Mouse (Mus musculus) embryonic facial prominence, embryonic 12.5 days (tissue): ENCODE measurements around the gene Olfr576. TPM values are rescaled to one million over a fixed set of nuclear protein-coding genes. Genes with fewer than 3 reads are reported as not detected.
A peak's percentile ranks its signal among the peaks of the same experiment; 100 is the strongest.

Source experiments
- ATAC-seq: fragments of 200-750 bp; cut with Nextera tagmentation; 2 replicates; pipeline ENCODE4 v1.8.0; 2017; ENCODE audit not compliant: insufficient number of reproducible peaks, insufficient read depth, low FRiP score, low TSS enrichment
- H3K27ac ChIP-seq: fragments of 300-500 bp; sonication (generic); 2 replicates; pipeline ENCODE4 v1.5.1; 2016; ENCODE audit warnings: mild to moderate bottlenecking
- H3K27me3 ChIP-seq: fragments of 300-500 bp; sonication (generic); 2 replicates; pipeline ENCODE4 v1.6.1; 2016; ENCODE audit warnings: mild to moderate bottlenecking, moderate library complexity
- H3K36me3 ChIP-seq: fragments of 300-500 bp; sonication (generic); 2 replicates; pipeline ENCODE4 v1.6.1; 2016; ENCODE audit warnings: mild to moderate bottlenecking
- H3K4me1 ChIP-seq: fragments of 300-500 bp; sonication (generic); 2 replicates; pipeline ENCODE4 v1.6.1; 2016
- H3K4me2 ChIP-seq: fragments of 300-500 bp; sonication (generic); replicated peaks from 2 replicates; pipeline ENCODE4 v1.6.1; 2016; ENCODE audit warnings: mild to moderate bottlenecking, moderate library complexity
- H3K4me3 ChIP-seq: fragments of 300-500 bp; sonication (generic); 2 replicates; pipeline ENCODE4 v1.5.1; 2016; ENCODE audit warnings: mild to moderate bottlenecking
- H3K9ac ChIP-seq: fragments of 300-500 bp; sonication (generic); 2 replicates; pipeline ENCODE4 v1.6.1; 2016; ENCODE audit warnings: mild to moderate bottlenecking, moderate library complexity
- H3K9me3 ChIP-seq: fragments of 300-500 bp; sonication (generic); 2 replicates; pipeline ENCODE4 v1.6.1; 2016; ENCODE audit warnings: mild to moderate bottlenecking, moderate library complexity
- WGBS: fragments of 180-500 bp; shearing (Covaris S2); methylation state at CpG from one replicate; pipeline ENCODE4 v1.1.7; 2016; 5-methylcytosine and 5-hydroxymethylcytosine counted together
- polyA plus RNA-seq: library from polyadenylated mRNA; unstranded; fragments of >200 nt; fragmentation: Nextera tagmentation; extraction: Ambion mirVana; gene quantifications from 2 replicates; pipeline ENCODE4 v1.2.1, GENCODE M21; 2016

Olfr576 gene
- polyA plus RNA-seq: not detected in 2 replicates

GRCm38 (mm10) chr7:102962360-102962759 lies at the start of gene Olfr576:
Gene Olfr576 (plus strand): TSS chr7:102962660.
- H3K4me2 ChIP-seq: no peak within 1 kb of the TSS
- no peaks in the 10 kb centered on the region for H3K4me1 ChIP-seq
- H3K9ac ChIP-seq: no peak within 1 kb of the TSS
- no peak for ATAC-seq
- H3K9me3 ChIP-seq: no peaks in the 10 kb centered on the region
- no peak within 1 kb of the TSS for H3K27ac ChIP-seq
- no peaks in the 10 kb centered on the region for H3K36me3 ChIP-seq
- no peak within 1 kb of the TSS for H3K4me3 ChIP-seq
- no peaks in the 10 kb centered on the region for H3K27me3 ChIP-seq
- WGBS: 38% methylated on average over 2 of the region's 2 CpGs

- H3K27ac ChIP-seq: no peak overlapping the region
- 27% methylated on average over 1 of the region's 1 CpGs for WGBS
- no peak overlapping the region for H3K9ac ChIP-seq
- H3K4me2 ChIP-seq: no peak overlapping the region
- ATAC-seq: no peak
- H3K4me1 ChIP-seq: no peaks in the 10 kb centered on the region
- H3K9me3 ChIP-seq: no peaks in the 10 kb centered on the region
- H3K27me3 ChIP-seq: no peaks in the 10 kb centered on the region
- H3K4me3 ChIP-seq: no peak overlapping the region
- no peaks in the 10 kb centered on the region for H3K36me3 ChIP-seq
Observed at GRCm38 (mm10) chr7:102915261-102915660, 47.2 kb upstream of the Olfr576 start.

GRCm38 (mm10) chr7:102916405-102916804 lies 46.1 kb upstream of the Olfr576 start:
- Histone ChIP-seq H3K27me3 (no peaks in the 10 kb centered on the region), H3K9me3 (no peaks in the 10 kb centered on the region), H3K27ac (no peak overlapping the region), H3K4me3 (no peak overlapping the region), H3K4me1 (no peaks in the 10 kb centered on the region), H3K9ac (no peak overlapping the region), H3K36me3 (no peaks in the 10 kb centered on the region), H3K4me2 (no peak overlapping the region)
- ATAC-seq: no peak
- WGBS: 63% methylated on average over 5 of the region's 5 CpGs

GRCm38 (mm10) chr7:102917032-102917875 lies 45.2 kb upstream of the Olfr576 start, which contains the start of gene Olfr571:
Gene Olfr571 (minus strand): TSS chr7:102917536.
- H3K36me3 ChIP-seq: no peaks in the 10 kb centered on the region
- WGBS: 65% methylated on average over 4 of the region's 4 CpGs
- ATAC-seq: peak; percentile 56; the same call in 1 of the 2 replicates

GRCm38 (mm10) chr7:102919632-102920031 lies 42.8 kb upstream of the Olfr576 start:
- Histone ChIP-seq H3K27ac (no peak overlapping the region), H3K4me3 (no peak overlapping the region), H3K36me3 (no peaks in the 10 kb centered on the region), H3K9ac (no peak overlapping the region), H3K4me2 (no peak overlapping the region), H3K9me3 (no peaks in the 10 kb centered on the region), H3K4me1 (no peaks in the 10 kb centered on the region), H3K27me3 (no peaks in the 10 kb centered on the region)
- no peak for ATAC-seq
- 22% methylated on average over 1 of the region's 1 CpGs for WGBS

More at GRCm38 (mm10) chr7:102917032-102917875, 45.2 kb upstream of the Olfr576 start, which contains the start of gene Olfr571:
- Histone ChIP-seq H3K9me3 (no peaks in the 10 kb centered on the region), H3K4me3 (no peak within 1 kb of the TSS), H3K27ac (no peak within 1 kb of the TSS), H3K27me3 (no peaks in the 10 kb centered on the region), H3K4me1 (no peaks in the 10 kb centered on the region), H3K4me2 (no peak within 1 kb of the TSS), H3K9ac (no peak within 1 kb of the TSS)

- no peak within 1 kb of the TSS for H3K4me3 ChIP-seq
- 61% methylated on average over 1 of the region's 1 CpGs for WGBS
- no peak for ATAC-seq
Observed at GRCm38 (mm10) chr7:102924109-102924508, 38.4 kb upstream of the Olfr576 start, which contains the start of gene Olfr572. Gene Olfr572 (plus strand): TSS chr7:102924409.

GRCm38 (mm10) chr7:102927105-102927504 lies 35.4 kb upstream of the Olfr576 start:
- no peak overlapping the region for H3K27ac ChIP-seq
- no peak overlapping the region for H3K4me2 ChIP-seq
- 78% methylated on average over 3 of the region's 3 CpGs for WGBS
- no peaks in the 10 kb centered on the region for H3K9me3 ChIP-seq
- no peaks in the 10 kb centered on the region for H3K4me1 ChIP-seq
- no peak overlapping the region for H3K9ac ChIP-seq
- H3K27me3 ChIP-seq: no peaks in the 10 kb centered on the region
- no peaks in the 10 kb centered on the region for H3K36me3 ChIP-seq
- no peak for ATAC-seq
- no peak overlapping the region for H3K4me3 ChIP-seq

More at GRCm38 (mm10) chr7:102924109-102924508, 38.4 kb upstream of the Olfr576 start, which contains the start of gene Olfr572:
- Histone ChIP-seq H3K9ac (no peak within 1 kb of the TSS), H3K4me2 (no peak within 1 kb of the TSS), H3K9me3 (no peaks in the 10 kb centered on the region), H3K27ac (no peak within 1 kb of the TSS), H3K4me1 (no peaks in the 10 kb centered on the region), H3K36me3 (no peaks in the 10 kb centered on the region), H3K27me3 (no peaks in the 10 kb centered on the region)

GRCm38 (mm10) chr7:102942475-102942874 lies 20.0 kb upstream of the Olfr576 start, which contains the start of gene Olfr573-ps1:
Gene Olfr573-ps1 (minus strand): TSS chr7:102942575.
- H3K27ac ChIP-seq: no peak within 1 kb of the TSS
- H3K27me3 ChIP-seq: no peaks in the 10 kb centered on the region
- no peaks in the 10 kb centered on the region for H3K4me1 ChIP-seq
- no peak for ATAC-seq
- no peaks in the 10 kb centered on the region for H3K36me3 ChIP-seq
- 91% methylated on average over 2 of the region's 2 CpGs for WGBS
- no peak within 1 kb of the TSS for H3K4me3 ChIP-seq
- no peak within 1 kb of the TSS for H3K9ac ChIP-seq
- no peak within 1 kb of the TSS for H3K4me2 ChIP-seq
- no peaks in the 10 kb centered on the region for H3K9me3 ChIP-seq

- no peaks in the 10 kb centered on the region for H3K9me3 ChIP-seq
- H3K4me3 ChIP-seq: no peak overlapping the region
- no peak overlapping the region for H3K9ac ChIP-seq
- H3K4me2 ChIP-seq: no peak overlapping the region
- H3K36me3 ChIP-seq: no peaks in the 10 kb centered on the region
- WGBS: 87% methylated on average over 1 of the region's 1 CpGs
- no peaks in the 10 kb centered on the region for H3K27me3 ChIP-seq
- H3K4me1 ChIP-seq: no peaks in the 10 kb centered on the region
- ATAC-seq: no peak
- H3K27ac ChIP-seq: no peak overlapping the region
Observed at GRCm38 (mm10) chr7:102943417-102943816, 19.0 kb upstream of the Olfr576 start.

- Histone ChIP-seq H3K4me1 (no peaks in the 10 kb centered on the region), H3K27me3 (no peaks in the 10 kb centered on the region), H3K4me2 (no peak within 1 kb of the TSS), H3K4me3 (no peak within 1 kb of the TSS), H3K27ac (no peak within 1 kb of the TSS), H3K9me3 (no peaks in the 10 kb centered on the region), H3K36me3 (no peaks in the 10 kb centered on the region), H3K9ac (no peak within 1 kb of the TSS)
- WGBS: 95% methylated on average over 1 of the region's 1 CpGs
- ATAC-seq: no peak
Observed at GRCm38 (mm10) chr7:102948167-102948566, 14.3 kb upstream of the Olfr576 start, which contains the start of gene Olfr574. Gene Olfr574 (plus strand): TSS chr7:102948467.

GRCm38 (mm10) chr7:102950732-102951131 lies 11.7 kb upstream of the Olfr576 start:
- Histone ChIP-seq H3K4me1 (no peaks in the 10 kb centered on the region), H3K27ac (no peak overlapping the region), H3K9me3 (no peaks in the 10 kb centered on the region), H3K27me3 (no peaks in the 10 kb centered on the region), H3K36me3 (no peaks in the 10 kb centered on the region), H3K4me3 (no peak overlapping the region), H3K9ac (no peak overlapping the region), H3K4me2 (no peak overlapping the region)
- ATAC-seq: no peak
- WGBS: 61% methylated on average over 1 of the region's 1 CpGs

- Histone ChIP-seq H3K4me1 (no peaks in the 10 kb centered on the region), H3K27ac (no peak overlapping the region), H3K4me3 (no peak overlapping the region), H3K9ac (no peak overlapping the region), H3K4me2 (no peak overlapping the region), H3K27me3 (no peaks in the 10 kb centered on the region), H3K36me3 (no peaks in the 10 kb centered on the region), H3K9me3 (no peaks in the 10 kb centered on the region)
- no peak for ATAC-seq
- 76% methylated on average over 3 of the region's 3 CpGs for WGBS
Observed at GRCm38 (mm10) chr7:102958137-102958536, 4.3 kb upstream of the Olfr576 start.
